Mouse (Mus musculus) midbrain, postnatal 0 days (tissue): ENCODE results near the gene Tcta. TPM values are rescaled to one million over a fixed set of nuclear protein-coding genes. Genes with fewer than 3 reads are reported as not detected.

Source experiments
- ATAC-seq: fragments of 200-750 bp; cut with Nextera tagmentation; 2 replicates; pipeline ENCODE4 v1.8.0; 2017; ENCODE audit warnings: moderate number of reproducible peaks, mild to moderate bottlenecking, moderate TSS enrichment, moderate library complexity; ENCODE audit not compliant: low FRiP score
- DNase-seq: peaks from one replicate; pipeline ENCODE4 v3.0.0-alpha.2; 2015; ENCODE audit warnings: low spot score
- H3K27ac ChIP-seq: fragments of 300-500 bp; sonication (generic); 2 replicates; pipeline ENCODE4 v1.5.1; 2014; ENCODE audit warnings: low read depth, mild to moderate bottlenecking, low read length, mixed read lengths
- H3K27me3 ChIP-seq: fragments of 300-500 bp; sonication (generic); 2 replicates; pipeline ENCODE4 v1.6.1; 2014; ENCODE audit warnings: low read length, control low read depth, mixed read lengths; ENCODE audit not compliant: insufficient read depth
- H3K36me3 ChIP-seq: fragments of 300-500 bp; sonication (generic); 2 replicates; pipeline ENCODE4 v1.6.1; 2014; ENCODE audit warnings: low read length, control low read depth, mixed read lengths; ENCODE audit not compliant: insufficient read depth
- H3K4me1 ChIP-seq: fragments of 300-500 bp; sonication (generic); 2 replicates; pipeline ENCODE4 v1.6.1; 2014; ENCODE audit warnings: mild to moderate bottlenecking, control low read depth, antibody characterized with exemption, low read length, mixed read lengths; ENCODE audit not compliant: insufficient read depth
- H3K4me2 ChIP-seq: fragments of 300-500 bp; sonication (generic); 2 replicates; pipeline ENCODE4 v1.6.1; 2014; ENCODE audit warnings: low read depth, mild to moderate bottlenecking, low read length, mixed read lengths; ENCODE audit not compliant: poor library complexity, severe bottlenecking
- H3K4me3 ChIP-seq: fragments of 300-500 bp; sonication (generic); 2 replicates; pipeline ENCODE4 v1.5.1; 2014; ENCODE audit warnings: low read depth, mild to moderate bottlenecking, low read length, moderate library complexity
- H3K9ac ChIP-seq: fragments of 300-500 bp; sonication (generic); replicated peaks from 2 replicates; pipeline ENCODE4 v1.6.1; 2014; ENCODE audit warnings: mild to moderate bottlenecking, low read length, moderate library complexity, mixed read lengths; ENCODE audit not compliant: poor library complexity, severe bottlenecking
- H3K9me3 ChIP-seq: fragments of 300-500 bp; sonication (generic); 2 replicates; pipeline ENCODE4 v1.6.1; 2016; ENCODE audit warnings: low read length, control low read depth
- CTCF ChIP-seq: IDR thresholded peaks from 2 replicates; pipeline ENCODE4 v1.5.1; 2016; ENCODE audit warnings: antibody characterized with exemption, mild to moderate bottlenecking
- WGBS: fragments of 180-500 bp; shearing (Covaris S2); extraction: QIAGEN DNeasy Blood & Tissue Kit; methylation state at CpG from one replicate; pipeline ENCODE4 v1.1.7; 2014; 5-methylcytosine and 5-hydroxymethylcytosine counted together
- polyA plus RNA-seq: library from polyadenylated mRNA; unstranded; fragments of >200 nt; fragmentation: Nextera tagmentation; extraction: Ambion mirVana; gene quantifications from 2 replicates; pipeline ENCODE4 v1.2.1, GENCODE M21; 2015
- total RNA-seq: library from RNA; depleted of rRNA; stranded (reverse); fragments of >200 nt; gene quantifications from 2 replicates; pipeline ENCODE4 v1.2.3, GENCODE M21; 2014

The Tcta gene
- total and polyA plus RNA-seq, 2 experiments from 2014 or later: 61.2 to 76.3 TPM

DNA sequence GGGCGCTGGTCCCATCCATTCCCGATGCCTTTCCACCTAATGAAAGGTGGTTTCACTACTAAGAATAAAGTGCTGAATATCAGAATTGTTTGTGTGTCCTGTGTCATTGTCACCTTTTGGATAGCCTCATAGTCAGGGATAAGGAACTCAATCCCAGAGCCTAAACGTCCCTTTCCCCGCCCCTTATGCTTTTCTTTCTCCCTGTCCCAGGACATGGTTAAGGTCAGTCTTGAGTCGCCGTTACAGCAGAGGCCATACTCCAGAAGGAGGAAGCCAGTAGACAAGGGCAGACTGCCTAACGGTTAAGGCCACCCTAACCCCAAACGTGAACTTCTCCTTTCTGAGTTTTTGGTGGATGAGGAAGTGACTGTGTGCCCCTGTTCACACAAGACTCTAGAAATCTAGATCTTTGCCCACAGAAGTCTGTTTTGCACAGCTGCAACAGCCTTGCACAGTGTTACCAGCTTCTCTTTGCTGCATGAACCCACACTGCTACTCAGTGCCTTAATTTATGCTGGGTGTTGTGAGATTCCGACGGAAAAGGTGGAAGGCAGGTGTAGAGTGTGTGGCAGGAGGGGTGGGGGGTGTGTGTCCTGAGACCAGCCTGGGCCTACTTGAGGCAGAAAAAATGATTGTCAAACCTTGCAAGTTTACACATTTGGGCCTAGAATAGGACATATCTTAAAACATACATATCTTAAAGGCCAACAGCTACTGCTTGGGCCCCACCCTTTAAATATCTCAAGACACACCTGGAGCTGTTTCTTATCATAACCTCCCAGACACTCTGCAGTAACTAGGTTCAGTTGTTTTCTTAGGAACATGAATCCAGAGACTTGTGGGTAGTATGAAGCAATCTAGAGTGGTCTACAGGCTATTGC is 34.5 kb upstream of the Tcta start:
- WGBS: 65% methylated on average over 10 of the region's 10 CpGs
- no peak for TF ChIP-seq CTCF
- no peaks in the 10 kb centered on the region for H3K9me3 ChIP-seq
- peak overlapping the region; percentile 81; the same call in 1 of the 2 replicates for H3K9ac ChIP-seq
- peaks cover under 1% of the 10 kb centered on the region; the same call in 1 of the 2 replicates for H3K36me3 ChIP-seq
- H3K27me3 ChIP-seq: no peaks in the 10 kb centered on the region
- 0 out of 2 replicates have a peak, but pooled peaks cover 3% of the 10 kb centered on the region for H3K4me1 ChIP-seq
- peak overlapping the region; percentile 70 for H3K4me3 ChIP-seq
- no peak overlapping the region for H3K27ac ChIP-seq
- peak overlapping the region; percentile 83 for H3K4me2 ChIP-seq
- DNase-seq (no peak), ATAC-seq (no peak)

- Histone ChIP-seq H3K9me3 (no peaks in the 10 kb centered on the region), H3K36me3 (peaks cover 6% of the 10 kb centered on the region), H3K4me2 (peak overlapping the region; percentile 83), H3K27me3 (no peaks in the 10 kb centered on the region), H3K4me1 (0 out of 2 replicates have a peak, but pooled peaks cover 3% of the 10 kb centered on the region), H3K9ac (peak overlapping the region; percentile 81), H3K27ac (peak overlapping the region; percentile 89; the same call in 1 of the 2 replicates), H3K4me3 (peak overlapping the region; percentile 70)
- no peak for TF ChIP-seq CTCF
- ATAC-seq (no peak), DNase-seq (no peak)
- WGBS: 22% methylated on average over 20 of the region's 20 CpGs
Observed at GRCm38 (mm10) chr9:108339886-108340257, 33.9 kb upstream of the Tcta start.

- no peaks in the 10 kb centered on the region for H3K9me3 ChIP-seq
- H3K27me3 ChIP-seq: no peaks in the 10 kb centered on the region
- H3K4me1 ChIP-seq: 0 out of 2 replicates have a peak, but pooled peaks cover 3% of the 10 kb centered on the region
- peak within 1 kb of the TSS; percentile 81 for H3K9ac ChIP-seq
- H3K27ac ChIP-seq: peak within 1 kb of the TSS; percentile 89
- ATAC-seq (peak; percentile 94), DNase-seq (peak; percentile 95)
- TF ChIP-seq CTCF: no peak
- H3K4me3 ChIP-seq: peak within 1 kb of the TSS; percentile 70
- H3K4me2 ChIP-seq: peak within 1 kb of the TSS; percentile 83
- H3K36me3 ChIP-seq: peaks cover 7% of the 10 kb centered on the region
- under 1% methylated on average over 48 of the region's 49 CpGs for WGBS
Observed at GRCm38 (mm10) chr9:108338886-108339781, 33.2 kb upstream of the Tcta start, which contains the start of gene Gpx1. Gene Gpx1, plus strand, starts transcription at chr9:108338903.

- peak overlapping the region; percentile 70 for H3K4me3 ChIP-seq
- H3K27me3 ChIP-seq: no peaks in the 10 kb centered on the region
- peak; percentile 15 for DNase-seq
- no peak for TF ChIP-seq CTCF
- no peaks in the 10 kb centered on the region for H3K9me3 ChIP-seq
- ATAC-seq: no peak
- 0 out of 2 replicates have a peak, but pooled peaks cover 3% of the 10 kb centered on the region for H3K4me1 ChIP-seq
- peak overlapping the region; percentile 81 for H3K9ac ChIP-seq
- peak overlapping the region; percentile 89 for H3K27ac ChIP-seq
- peak overlapping the region; percentile 83 for H3K4me2 ChIP-seq
- H3K36me3 ChIP-seq: peaks cover 8% of the 10 kb centered on the region
- 30% methylated on average over 6 of the region's 6 CpGs for WGBS
Observed at GRCm38 (mm10) chr9:108338551-108338885, 32.6 kb upstream of the Tcta start.

DNA sequence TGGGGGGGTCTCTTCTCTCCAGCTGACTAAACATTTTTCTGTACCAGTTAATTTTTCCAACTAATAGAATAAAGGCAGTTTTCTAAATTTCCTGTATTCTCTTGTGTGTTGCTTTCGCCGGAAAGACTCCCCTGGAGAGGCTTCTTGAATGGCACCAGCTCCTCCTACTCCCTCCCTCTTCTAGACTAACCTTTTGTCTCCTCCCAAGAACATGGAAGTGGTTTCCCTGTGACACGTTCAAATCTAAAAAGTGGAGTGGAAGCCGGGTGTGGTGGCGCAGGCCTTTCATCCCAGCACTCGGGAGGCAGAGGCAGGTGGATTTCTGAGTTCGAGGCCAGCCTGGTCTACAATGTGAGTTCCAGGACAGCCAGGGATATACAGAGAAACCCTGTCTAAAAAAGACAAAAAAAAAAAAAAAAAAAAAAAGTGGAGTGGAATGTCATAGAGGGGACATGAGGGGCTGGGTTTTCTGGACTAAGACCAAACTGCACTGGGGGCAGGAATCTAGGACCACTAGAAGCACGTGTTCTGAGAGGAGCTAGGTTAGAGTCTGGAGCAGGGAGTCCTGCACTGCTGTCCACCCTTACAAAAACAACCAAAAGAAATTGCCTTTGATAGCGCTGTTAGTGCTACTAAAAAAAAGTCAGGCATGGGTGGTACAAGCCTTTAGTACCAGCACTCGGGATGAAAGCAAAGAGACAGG is 32.0 kb upstream of the Tcta start:
- ATAC-seq (no peak), DNase-seq (no peak)
- H3K9ac ChIP-seq: no peak overlapping the region
- 65% methylated on average over 10 of the region's 10 CpGs for WGBS
- H3K4me1 ChIP-seq: 0 out of 2 replicates have a peak, but pooled peaks cover 3% of the 10 kb centered on the region
- no peaks in the 10 kb centered on the region for H3K9me3 ChIP-seq
- TF ChIP-seq CTCF: no peak
- H3K27me3 ChIP-seq: no peaks in the 10 kb centered on the region
- H3K4me2 ChIP-seq: no peak overlapping the region
- peaks cover 10% of the 10 kb centered on the region for H3K36me3 ChIP-seq
- peak overlapping the region; percentile 89; the same call in 1 of the 2 replicates for H3K27ac ChIP-seq
- H3K4me3 ChIP-seq: no peak overlapping the region
